In genomic region chr11:85109957-85110356, GRCm38 (mm10) we compare ENCODE assay signal across 14 mouse cellular contexts.
"Had no signal": no experiment of that assay in that cellular context is flagged by ENCODE, and none has a peak within 500 bp of the region (broad histone marks: within the 10 kb centered on the region; RNA-seq: fewer than 3 reads in every experiment).

No protein-coding gene starts in this region.

- ATAC-seq: intestine, postnatal 0 days had no signal

- DNase-seq: kidney, adult 2 months; kidney, postnatal 36 days; left cerebral cortex, postnatal 4 days; lung, adult 2 months; lung, postnatal 14 days; lung, postnatal 4 days; midbrain, embryonic 14.5 days; thymus, adult 18-20 months; thymus, postnatal 36 days had no signal

- H3K4me1 ChIP-seq: limb, embryonic 12.5 days; limb, embryonic 15.5 days had no signal

- H3K4me3 ChIP-seq: limb, embryonic 12.5 days; limb, embryonic 15.5 days had no signal

- H3K9me3 ChIP-seq: limb, embryonic 12.5 days; limb, embryonic 15.5 days had no signal

- H3K27me3 ChIP-seq: limb, embryonic 12.5 days; limb, embryonic 15.5 days had no signal

- H3K9ac ChIP-seq: limb, embryonic 12.5 days; limb, embryonic 15.5 days had no signal

- H3K4me2 ChIP-seq: limb, embryonic 12.5 days; limb, embryonic 15.5 days; midbrain, embryonic 11.5 days had no signal

- H3K27ac ChIP-seq: kidney, postnatal 0 days; limb, embryonic 12.5 days; limb, embryonic 15.5 days had no signal
